Mouse (Mus musculus): ENCODE measurements at regions not wholly inside any gene's neighbourhood (a gene's known extent, or its start where the extent isn't known, plus 50 kb on each side); places are given as distances from the start of the nearest gene placed in this dataset.
A peak's percentile ranks its signal among the peaks of the same experiment; 100 is the strongest.

DNA sequence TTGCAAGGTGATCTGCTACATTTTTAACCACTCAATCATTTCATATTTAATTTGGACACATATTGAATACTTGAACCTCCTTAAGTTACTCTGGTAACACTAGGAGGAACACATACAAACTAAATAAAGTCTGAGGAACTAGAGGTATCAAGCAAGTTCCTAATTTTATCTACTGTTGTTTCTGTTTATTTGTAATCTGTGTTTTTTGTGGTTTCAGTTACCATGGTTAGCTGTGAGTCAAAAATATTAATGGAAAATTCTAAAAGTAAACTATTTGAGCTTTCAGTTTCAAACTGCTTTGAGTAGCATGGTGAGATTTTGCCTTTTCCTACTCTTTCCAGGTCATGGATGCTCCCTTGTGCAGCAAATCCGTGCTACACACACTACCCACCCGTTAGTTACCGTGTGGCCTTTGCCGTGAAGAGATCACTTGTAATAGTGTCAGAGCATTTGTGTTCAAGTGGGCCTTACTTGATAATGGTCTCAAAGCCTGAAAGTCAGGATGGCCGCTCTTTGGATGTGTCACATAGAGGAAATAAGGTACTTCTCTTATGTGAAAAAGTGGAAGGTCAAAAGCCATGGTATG is 177.0 kb upstream of the Stt3b start:
- Histone ChIP-seq H3K36me3 (replicated peaks; ENCODE audit: low read length) (no peaks in the 10 kb centered on the region), H3K4me3 (replicated peaks) (no peak overlapping the region), H3K4me1 (peaks cover 72% of the 10 kb centered on the region), H3K9me3 (no peaks in the 10 kb centered on the region), H3K27me3 (replicated peaks) (peaks cover 16% of the 10 kb centered on the region)
- TF ChIP-seq GATA1 (IDR thresholded peaks at IDR 0.05; ENCODE audit: borderline replicate concordance, low read length), result no peak
- TF ChIP-seq FLI1 (IDR thresholded peaks at IDR 0.05; ENCODE audit: low read length), result no peak

DNA sequence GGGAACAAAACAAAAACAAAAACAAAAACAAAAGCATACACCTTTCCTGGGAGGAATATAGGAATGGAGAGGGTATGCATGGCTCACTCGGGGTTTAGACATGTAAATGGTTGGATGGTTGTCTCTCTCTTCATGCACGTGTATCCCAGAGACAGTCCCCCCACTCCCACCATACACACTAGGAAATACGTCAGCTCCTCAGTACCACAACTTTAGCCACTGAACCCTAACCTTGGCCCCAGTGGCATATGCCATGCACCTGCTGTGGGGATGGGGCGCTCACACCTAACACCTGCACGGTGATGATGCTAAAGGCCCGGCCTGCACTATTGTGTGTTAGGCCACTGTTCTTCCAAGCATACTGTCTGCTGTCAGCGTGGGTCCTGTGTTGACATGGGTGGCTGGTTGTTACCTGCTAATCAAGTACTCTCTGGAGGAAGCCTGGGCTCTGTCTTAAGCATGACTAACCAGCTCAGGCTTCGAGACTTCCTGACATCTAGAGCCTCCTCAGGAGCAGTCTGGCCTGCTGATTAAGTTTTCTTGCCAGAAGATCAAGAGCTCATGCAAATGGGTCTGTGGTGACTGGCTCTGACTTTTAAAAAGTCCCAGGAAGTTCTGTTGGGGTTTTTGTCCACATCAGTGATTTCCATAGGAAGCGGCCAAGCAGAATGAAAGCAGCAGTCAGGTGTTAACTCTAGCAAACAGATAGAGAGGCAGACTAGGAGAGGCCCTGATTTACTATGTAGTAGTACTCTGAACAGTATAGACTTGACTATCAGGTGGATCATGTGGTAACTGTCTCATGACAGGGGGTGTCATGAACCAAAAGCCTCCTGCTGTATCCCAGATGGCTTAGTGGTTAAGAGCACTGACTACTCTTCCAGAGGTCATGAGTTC is 178.9 kb upstream of the Stt3b start:
- TF ChIP-seq FLI1 (IDR thresholded peaks at IDR 0.05; ENCODE audit: low read length) (no peak), GATA1 (IDR thresholded peaks at IDR 0.05; ENCODE audit: borderline replicate concordance, low read length) (no peak)
- Histone ChIP-seq H3K9me3 (no peaks in the 10 kb centered on the region), H3K27me3 (replicated peaks) (peaks cover 16% of the 10 kb centered on the region), H3K4me1 (peaks cover 72% of the 10 kb centered on the region), H3K36me3 (replicated peaks; ENCODE audit: low read length) (no peaks in the 10 kb centered on the region), H3K4me3 (replicated peaks) (no peak overlapping the region)

DNA sequence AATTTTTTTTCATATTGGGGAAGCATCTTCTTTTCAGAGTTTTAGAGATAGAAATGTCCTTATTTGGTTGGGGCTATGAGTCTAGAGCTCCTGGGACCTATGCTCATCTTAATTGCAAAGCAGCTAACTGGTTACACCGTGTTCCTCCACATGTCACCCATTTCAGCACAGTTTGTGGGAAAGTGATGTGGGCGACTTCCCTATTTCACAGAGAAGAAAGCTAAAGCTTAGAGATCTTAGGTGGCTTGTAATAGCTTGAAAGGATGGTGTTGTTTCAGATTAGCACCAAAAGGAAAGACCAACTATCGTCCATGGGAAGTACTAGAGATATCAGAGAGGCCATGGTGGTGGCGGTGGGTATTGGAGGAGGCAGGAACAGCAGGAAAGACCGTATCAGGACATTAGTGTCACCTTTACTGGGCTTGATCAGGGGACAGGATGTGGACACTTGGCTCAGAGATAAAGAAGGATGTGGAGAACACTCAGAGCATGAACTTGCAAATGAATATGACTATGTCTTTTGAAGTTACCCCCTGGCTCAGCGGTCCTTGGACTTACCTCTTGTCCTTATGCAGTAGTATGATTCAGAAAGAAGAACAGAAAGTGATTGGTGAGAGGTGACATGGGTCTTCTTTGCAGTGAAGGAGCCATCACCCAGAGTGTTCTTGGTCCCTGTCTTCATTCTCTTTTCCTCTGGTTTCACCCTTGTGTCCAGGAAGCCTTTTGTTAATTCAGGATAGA is 182.4 kb upstream of the Stt3b start:
- no peaks in the 10 kb centered on the region for H3K9me3 ChIP-seq

DNA sequence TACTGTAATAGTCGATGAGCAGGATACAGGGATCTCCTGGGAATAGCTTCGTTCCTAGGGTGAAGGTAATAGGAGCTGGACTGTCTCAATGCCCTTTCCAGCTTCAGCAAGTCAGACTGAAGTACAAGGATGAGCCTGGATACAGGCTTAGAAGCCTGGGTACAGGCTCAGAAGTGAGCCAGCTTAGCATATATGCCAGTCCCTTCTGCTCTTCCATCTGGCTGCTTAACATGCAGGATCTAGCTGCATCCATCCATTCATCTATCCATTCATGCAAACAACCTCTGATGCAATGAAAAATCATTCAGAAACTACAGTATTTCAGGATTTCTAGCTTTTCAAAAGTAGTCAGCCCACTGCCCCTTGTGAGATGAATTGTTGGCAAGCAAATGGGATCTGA is 183.5 kb upstream of the Stt3b start:
- no peak for TF ChIP-seq FLI1 (IDR thresholded peaks at IDR 0.05; ENCODE audit: low read length)
- TF ChIP-seq GATA1 (IDR thresholded peaks at IDR 0.05; ENCODE audit: borderline replicate concordance, low read length), result no peak
- peaks cover 51% of the 10 kb centered on the region for H3K4me1 ChIP-seq
- peaks cover 9% of the 10 kb centered on the region for H3K27me3 ChIP-seq (replicated peaks)

More for the DNA sequence above, 182.4 kb upstream of the Stt3b start:
- H3K4me3 ChIP-seq (replicated peaks), result peak overlapping the region; percentile 79
- H3K4me1 ChIP-seq, result peaks cover 59% of the 10 kb centered on the region
- H3K36me3 ChIP-seq (replicated peaks; ENCODE audit: low read length), result no peaks in the 10 kb centered on the region
- H3K27me3 ChIP-seq (replicated peaks), result peaks cover 16% of the 10 kb centered on the region
- TF ChIP-seq GATA1 (IDR thresholded peaks at IDR 0.05; ENCODE audit: borderline replicate concordance, low read length) (no peak), FLI1 (IDR thresholded peaks at IDR 0.05; ENCODE audit: low read length) (no peak)

DNA sequence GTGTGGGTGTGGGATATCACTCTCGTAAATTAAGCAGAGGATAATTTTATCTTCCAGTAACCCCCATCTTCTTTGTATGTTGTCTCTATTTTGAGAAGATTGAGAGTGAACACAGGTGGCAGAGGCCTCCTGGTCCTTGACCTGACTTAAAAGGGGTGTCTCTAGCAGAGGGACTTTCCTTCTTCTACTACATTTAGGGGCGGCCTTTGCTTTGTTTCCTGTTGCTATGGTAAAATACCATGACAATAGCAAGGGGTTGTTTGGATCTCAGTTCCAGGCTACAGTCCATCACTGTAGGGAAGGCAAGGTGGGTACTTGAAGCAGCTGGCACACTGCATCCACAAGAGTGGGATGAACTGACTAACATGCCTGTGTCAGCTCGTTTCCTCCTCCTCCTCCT is 189.3 kb upstream of the Stt3b start:
- no peaks in the 10 kb centered on the region for H3K9me3 ChIP-seq
- H3K36me3 ChIP-seq (replicated peaks; ENCODE audit: low read length), result no peaks in the 10 kb centered on the region
- H3K4me3 ChIP-seq (replicated peaks), result no peak overlapping the region
- peaks cover 27% of the 10 kb centered on the region for H3K27me3 ChIP-seq (replicated peaks)
- TF ChIP-seq GATA1 (IDR thresholded peaks at IDR 0.05; ENCODE audit: borderline replicate concordance, low read length) (no peak), FLI1 (IDR thresholded peaks at IDR 0.05; ENCODE audit: low read length) (no peak)
- H3K4me1 ChIP-seq, result 0 out of 2 replicates have a peak, but pooled peaks cover 2% of the 10 kb centered on the region

More for the DNA sequence above, 183.5 kb upstream of the Stt3b start:
- Histone ChIP-seq H3K9me3 (no peaks in the 10 kb centered on the region), H3K4me3 (replicated peaks) (no peak overlapping the region), H3K36me3 (replicated peaks; ENCODE audit: low read length) (no peaks in the 10 kb centered on the region)

DNA sequence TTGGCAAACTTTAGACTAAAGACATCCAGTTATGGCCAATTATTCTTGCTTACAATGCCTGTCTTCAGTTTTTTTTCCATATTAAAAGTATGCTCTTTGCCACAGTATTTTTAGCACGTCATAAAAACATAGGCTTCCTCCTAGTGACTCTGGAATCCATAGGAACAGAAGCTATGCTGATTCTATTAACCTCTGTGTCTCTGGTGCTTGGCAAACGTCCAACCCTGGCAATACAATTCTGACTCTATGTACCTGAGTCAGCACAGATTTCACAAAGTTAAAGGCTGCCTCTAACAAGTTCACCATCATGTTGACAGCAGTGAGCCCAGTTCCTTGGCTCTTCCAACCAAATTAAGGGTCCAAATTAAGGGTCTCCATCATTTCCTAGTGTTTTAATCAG is 194.6 kb upstream of the Stt3b start:
- H3K4me3 ChIP-seq (replicated peaks), result no peak overlapping the region

DNA sequence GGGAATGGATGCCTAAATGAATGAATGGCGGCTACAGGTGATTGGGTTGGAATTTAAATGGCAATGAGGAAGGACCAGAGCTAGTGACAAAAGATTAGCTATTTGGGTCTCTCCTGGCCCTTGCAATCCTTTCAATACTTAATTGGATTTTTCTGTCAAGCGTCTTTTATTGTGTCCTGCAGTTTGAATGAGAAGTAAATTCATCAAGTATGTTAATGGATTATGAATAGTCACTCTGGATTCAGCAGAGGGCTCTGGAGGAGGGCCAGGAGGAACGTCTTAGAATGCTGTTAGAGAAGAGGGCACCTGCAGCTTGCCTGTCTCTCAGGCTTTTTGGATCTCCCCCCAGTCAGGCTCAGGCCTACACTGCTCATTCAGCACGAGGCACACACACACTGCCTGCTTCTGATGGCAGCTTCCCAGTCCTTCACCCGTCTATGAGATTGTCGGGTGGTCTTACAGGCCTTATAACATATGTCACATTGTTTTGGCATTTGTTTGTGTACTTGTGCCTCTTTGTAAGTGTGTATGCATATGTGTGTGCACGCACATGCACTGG is 197.0 kb upstream of the Stt3b start:
- Histone ChIP-seq H3K9me3 (peaks cover 11% of the 10 kb centered on the region), H3K27me3 (replicated peaks) (peaks cover 30% of the 10 kb centered on the region), H3K4me3 (replicated peaks) (no peak overlapping the region), H3K36me3 (replicated peaks; ENCODE audit: low read length) (no peaks in the 10 kb centered on the region), H3K4me1 (peaks cover 6% of the 10 kb centered on the region; the same call in 1 of the 2 replicates)
- TF ChIP-seq FLI1 (IDR thresholded peaks at IDR 0.05; ENCODE audit: low read length) (no peak), GATA1 (IDR thresholded peaks at IDR 0.05; ENCODE audit: borderline replicate concordance, low read length) (no peak)

More for the DNA sequence above, 194.6 kb upstream of the Stt3b start:
- Histone ChIP-seq H3K27me3 (replicated peaks) (peaks cover 41% of the 10 kb centered on the region), H3K4me1 (0 out of 2 replicates have a peak, but pooled peaks cover 2% of the 10 kb centered on the region), H3K9me3 (0 out of 2 replicates have a peak, but pooled peaks cover under 1% of the 10 kb centered on the region), H3K36me3 (replicated peaks; ENCODE audit: low read length) (no peaks in the 10 kb centered on the region)
- no peak for TF ChIP-seq FLI1 (IDR thresholded peaks at IDR 0.05; ENCODE audit: low read length)
- no peak for TF ChIP-seq GATA1 (IDR thresholded peaks at IDR 0.05; ENCODE audit: borderline replicate concordance, low read length)

DNA sequence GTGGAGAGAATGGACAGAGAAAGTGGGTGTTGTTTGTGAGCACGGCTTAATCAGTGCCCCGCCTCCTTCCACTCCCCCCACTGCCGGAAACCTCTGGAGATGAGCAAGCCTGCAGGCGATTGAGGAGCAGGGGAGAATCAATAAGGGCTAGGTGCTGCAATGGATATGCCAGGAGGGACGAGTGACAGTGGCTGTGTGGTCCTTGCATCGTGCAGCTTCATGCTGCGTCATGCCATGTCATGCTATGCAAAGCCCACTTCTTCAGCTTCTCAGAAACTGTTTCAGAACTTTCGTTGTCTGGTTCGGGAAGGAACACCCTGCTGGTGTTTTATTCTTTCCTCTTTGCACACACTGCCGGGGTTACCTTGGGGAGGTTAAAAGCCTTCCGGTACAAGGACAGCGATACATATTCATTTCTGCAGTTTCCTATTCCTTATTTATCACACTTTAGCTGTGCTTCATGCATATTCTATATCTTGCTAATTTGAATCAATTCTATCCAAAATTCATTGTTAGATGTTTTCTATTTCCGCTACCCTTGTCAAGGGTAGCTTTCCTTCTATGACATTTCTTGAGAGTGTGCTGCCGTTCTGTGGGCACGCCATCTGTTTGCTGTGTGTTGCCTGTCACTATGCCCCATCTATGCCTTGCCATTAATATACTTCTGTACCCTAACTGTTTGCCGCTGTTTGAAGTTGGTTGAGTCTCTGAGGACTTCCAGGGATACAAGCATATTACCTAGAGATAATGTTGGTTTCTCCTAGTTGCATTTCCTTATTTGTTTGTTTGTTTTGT is 202.8 kb upstream of the Stt3b start:
- Histone ChIP-seq H3K9me3 (peaks cover 54% of the 10 kb centered on the region), H3K4me1 (peaks cover 22% of the 10 kb centered on the region), H3K4me3 (replicated peaks) (peak overlapping the region; percentile 70), H3K27me3 (replicated peaks) (peaks cover 12% of the 10 kb centered on the region), H3K36me3 (replicated peaks; ENCODE audit: low read length) (peaks cover 2% of the 10 kb centered on the region)
- TF ChIP-seq FLI1 (IDR thresholded peaks at IDR 0.05; ENCODE audit: low read length), result no peak
- no peak for TF ChIP-seq GATA1 (IDR thresholded peaks at IDR 0.05; ENCODE audit: borderline replicate concordance, low read length)

DNA sequence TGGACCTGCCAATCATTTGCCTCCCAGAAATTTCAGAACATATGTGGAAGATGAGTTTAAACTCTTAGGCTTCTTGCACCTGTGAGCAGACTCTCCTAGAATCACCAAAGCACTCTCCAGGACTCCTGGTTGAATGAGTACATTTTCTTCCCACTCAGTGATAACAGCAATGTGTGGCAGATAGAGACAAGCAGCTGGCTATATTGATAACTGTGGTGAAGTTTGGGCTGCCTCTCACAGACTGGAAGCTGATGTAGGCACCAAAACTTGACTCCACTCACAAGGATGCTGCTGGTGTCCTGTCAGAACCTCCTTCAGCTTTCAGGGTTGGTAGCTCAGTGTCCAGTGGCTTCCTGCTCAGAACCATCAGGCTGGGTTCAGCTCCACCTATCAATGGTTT is 207.7 kb upstream of the Stt3b start:
- peaks cover 2% of the 10 kb centered on the region for H3K36me3 ChIP-seq (replicated peaks; ENCODE audit: low read length)
- no peak overlapping the region for H3K4me3 ChIP-seq (replicated peaks)
- H3K9me3 ChIP-seq, result peaks cover 58% of the 10 kb centered on the region
- TF ChIP-seq FLI1 (IDR thresholded peaks at IDR 0.05; ENCODE audit: low read length), result no peak
- peaks cover 29% of the 10 kb centered on the region for H3K4me1 ChIP-seq
- peaks cover 5% of the 10 kb centered on the region for H3K27me3 ChIP-seq (replicated peaks)
